Mouse (Mus musculus): ENCODE data around the gene Slc29a2.

Gene Slc29a2

DNA sequence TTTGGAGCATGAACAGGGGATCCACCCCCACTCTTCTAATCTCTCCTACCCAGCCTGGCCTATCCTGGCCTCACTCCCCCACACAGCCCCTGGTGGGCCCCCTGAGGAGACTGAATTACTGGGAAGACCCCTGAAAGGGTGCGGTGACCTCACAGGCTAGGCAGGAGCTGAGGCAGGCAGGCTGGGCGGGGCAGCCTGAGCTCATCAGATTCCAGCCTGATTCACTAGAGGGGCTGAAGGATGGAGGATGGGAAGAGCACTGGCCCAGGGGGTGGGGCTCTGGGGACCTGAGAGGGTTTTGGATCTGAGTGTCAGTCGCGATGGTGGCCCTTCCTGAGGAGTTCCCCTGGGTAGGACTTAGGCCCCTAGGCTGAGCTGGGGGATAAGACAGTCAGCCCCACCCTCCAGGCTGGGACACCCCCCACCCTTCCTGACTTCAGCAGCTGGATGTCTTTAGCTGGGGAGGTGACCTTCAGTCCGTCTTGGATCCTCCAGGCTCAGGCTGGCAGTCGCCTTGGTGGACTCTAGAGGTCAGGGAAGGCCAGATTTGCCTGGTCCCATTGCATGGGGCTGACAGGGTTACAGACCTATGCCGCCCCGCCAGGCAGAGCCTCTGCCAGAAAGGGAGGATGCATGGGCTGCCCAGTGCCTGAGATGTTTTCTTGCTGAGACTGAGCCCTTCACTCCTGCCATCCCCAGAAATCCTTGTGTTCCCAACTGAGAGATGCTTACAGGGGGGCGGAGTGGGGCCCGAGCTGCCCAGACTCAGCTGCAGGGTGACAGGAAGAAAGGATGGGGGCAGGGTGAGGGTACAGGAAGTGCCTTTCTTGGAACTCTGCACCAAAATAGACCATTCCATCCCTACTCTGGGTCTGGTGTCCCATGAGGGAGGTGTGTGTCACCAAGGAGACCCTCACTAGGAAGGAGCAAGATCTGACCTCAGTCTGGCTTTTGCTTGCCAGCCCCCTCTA, 35.4 kb downstream of the Slc29a2 start:
- no peak for DNase-seq

GRCm38 (mm10) chr19:5060365-5061330, 37.0 kb downstream of the Slc29a2 start:
- DNase-seq: no peak

DNA sequence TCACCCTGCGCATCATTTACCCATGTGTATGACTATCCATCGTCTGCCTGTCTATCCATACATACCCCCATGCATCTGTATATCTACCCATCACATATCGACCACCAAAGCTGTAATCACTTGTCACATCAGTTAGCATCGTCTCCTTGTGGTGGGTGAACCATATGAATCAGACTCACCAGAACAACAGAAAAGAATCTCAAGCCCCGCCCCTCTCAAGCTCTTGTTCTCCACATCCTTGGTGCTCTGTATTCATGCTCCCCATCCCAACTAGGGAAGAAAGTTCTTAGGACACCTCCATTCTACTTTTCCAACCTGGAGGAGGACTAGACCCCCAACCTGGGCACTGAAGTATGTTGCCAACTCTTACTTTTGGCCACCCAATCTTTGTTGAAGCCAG, 38.4 kb downstream of the Slc29a2 start:
- no peak for DNase-seq

DNA sequence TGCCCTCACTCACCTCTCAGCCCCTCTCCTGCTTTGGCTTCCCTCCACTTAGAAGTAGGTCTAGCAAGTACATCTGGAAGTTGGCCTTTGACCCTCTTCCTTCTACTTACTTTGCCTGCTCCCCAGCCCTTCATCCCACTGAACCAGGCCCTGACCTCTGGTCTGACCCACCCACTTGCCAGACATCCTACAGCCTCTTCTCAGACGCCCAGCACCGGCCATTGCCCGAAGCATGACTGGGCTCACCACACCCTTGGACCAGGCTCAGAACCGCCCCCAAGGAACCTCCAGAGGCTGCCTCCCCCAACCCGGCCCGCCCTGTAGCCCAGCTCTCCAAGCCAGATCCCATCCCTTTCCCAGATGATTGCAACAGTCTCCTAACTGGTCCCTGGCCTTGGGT, 38.8 kb downstream of the Slc29a2 start:
- no peak for DNase-seq

GRCm38 (mm10) chr19:5065104-5065503, 41.4 kb downstream of the Slc29a2 start:
- DNase-seq: no peak

- DNase-seq: no peak
Measured at GRCm38 (mm10) chr19:5067040-5067799, 43.6 kb downstream of the Slc29a2 start.

DNA sequence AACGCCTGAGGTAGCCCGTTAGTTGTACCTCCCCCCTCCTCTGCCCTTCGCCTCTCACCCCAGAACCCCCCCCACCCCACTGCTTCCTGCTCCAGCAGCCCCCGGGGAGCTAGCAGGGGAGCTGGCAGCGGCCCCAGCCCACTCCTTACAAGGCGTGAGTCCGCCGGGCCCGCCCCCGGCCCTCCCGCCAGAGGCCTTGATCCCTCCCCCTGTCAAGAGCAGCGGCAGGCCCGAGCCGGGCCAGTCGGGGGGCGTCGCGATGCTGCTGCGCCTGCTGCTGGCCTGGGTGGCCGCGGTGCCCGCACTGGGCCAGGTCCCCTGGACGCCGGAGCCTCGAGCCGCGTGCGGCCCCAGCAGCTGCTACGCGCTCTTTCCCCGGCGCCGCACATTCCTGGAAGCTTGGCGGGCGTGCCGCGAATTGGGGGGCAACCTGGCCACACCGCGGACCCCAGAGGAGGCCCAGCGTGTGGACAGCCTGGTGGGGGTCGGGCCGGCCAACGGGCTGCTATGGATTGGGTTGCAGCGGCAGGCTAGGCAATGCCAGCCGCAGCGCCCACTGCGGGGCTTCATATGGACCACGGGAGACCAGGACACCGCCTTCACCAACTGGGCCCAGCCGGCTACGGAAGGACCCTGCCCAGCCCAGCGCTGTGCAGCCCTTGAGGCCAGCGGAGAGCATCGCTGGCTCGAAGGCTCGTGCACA, 44.4 kb downstream of the Slc29a2 start, which contains the start of gene Cd248:
TSS of gene Cd248 (plus strand) at position 212 of the 703 bp plus-strand sequence.
- no peak for DNase-seq

- DNase-seq: no peak
Measured at GRCm38 (mm10) chr19:5068570-5069234, 45.0 kb downstream of the Slc29a2 start.

DNA sequence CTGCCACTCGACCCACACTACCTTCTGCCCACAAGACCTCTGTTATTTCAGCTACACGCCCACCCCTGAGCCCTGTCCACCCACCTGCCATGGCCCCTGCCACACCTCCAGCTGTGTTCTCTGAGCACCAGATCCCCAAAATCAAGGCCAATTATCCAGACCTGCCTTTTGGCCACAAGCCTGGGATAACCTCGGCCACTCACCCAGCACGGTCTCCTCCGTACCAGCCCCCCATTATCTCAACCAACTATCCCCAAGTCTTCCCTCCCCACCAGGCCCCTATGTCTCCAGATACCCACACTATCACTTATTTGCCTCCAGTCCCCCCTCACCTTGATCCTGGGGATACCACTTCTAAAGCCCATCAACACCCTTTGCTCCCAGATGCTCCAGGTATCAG, 45.8 kb downstream of the Slc29a2 start:
- DNase-seq: no peak

GRCm38 (mm10) chr19:5069978-5070377, 46.3 kb downstream of the Slc29a2 start:
- DNase-seq: no peak

- DNase-seq: no peak
Measured at GRCm38 (mm10) chr19:5071077-5071476, 47.4 kb downstream of the Slc29a2 start.

DNA sequence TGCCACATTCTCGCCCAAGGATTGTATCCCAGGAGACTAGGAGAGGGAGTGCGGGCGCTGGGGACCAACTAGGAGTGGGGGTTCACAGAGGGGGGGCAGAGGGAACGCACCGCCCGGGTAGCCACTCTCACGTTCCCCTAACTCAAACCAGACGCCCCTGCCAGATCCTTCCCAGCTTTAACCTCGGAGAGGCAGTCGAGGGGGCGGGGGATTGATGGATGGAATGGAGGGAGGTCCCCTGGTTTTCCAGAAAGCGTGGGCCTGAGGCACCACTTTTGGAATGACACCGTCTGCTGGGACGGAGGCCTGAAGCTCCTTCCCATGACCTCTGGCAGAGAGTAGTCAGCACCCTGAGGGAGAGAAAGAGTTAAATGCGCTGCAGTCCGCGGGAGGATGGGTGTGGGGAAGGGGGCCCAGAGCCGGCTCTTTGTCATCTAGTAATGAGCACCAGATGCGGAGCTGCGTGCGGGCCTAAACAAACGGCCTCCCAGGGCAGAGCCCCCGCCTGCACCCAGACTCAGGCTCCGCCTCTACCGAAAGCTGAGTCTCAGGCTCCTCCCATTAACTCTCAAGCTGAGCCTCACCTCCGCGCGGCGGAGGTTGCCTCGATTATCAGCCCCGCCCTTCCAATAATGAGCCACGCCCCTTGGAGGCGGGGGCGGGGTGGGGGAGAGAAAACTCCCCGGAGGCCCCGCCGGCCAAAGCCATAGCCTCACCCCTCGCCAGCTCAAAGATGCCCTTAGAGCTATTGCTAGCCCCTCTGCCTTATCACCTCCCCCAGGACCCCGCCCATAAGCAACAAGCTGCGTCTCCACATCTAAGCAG, 48.1 kb downstream of the Slc29a2 start:
- peak; percentile 54 to 68 for DNase-seq

DNA sequence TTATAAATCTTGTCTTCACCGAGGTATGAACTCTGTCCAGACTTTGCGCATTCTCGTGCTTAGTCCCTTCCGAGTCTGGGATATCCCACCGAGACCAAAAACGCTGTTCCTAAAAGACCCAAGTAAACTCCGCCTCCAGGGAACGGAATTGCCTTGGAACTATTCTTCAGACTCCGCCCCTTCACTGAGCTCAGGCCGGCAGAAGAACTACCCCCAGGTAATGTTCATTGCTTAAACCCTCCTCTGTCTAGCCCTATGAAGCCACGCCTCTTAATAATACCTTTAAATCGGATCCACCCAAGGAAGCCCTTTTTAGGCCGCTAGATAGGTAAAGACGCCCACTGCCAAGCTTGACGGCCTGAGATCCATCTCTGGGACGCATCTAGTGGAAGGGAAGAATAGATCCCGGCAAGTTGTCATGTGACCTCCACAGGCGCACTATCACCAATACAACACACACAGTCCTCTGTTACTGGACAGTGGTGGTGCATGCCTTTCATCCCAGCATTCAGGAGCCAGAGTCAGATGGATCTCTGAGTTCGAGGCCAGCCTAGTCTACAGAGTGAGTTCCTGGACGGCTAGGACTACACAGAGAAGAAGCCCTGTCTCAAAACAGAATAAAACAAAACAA, 48.8 kb downstream of the Slc29a2 start:
- no peak for DNase-seq

GRCm38 (mm10) chr19:5073028-5073427, 49.4 kb downstream of the Slc29a2 start:
- DNase-seq: peak in 1 of 2 experiments; percentile 65

DNA sequence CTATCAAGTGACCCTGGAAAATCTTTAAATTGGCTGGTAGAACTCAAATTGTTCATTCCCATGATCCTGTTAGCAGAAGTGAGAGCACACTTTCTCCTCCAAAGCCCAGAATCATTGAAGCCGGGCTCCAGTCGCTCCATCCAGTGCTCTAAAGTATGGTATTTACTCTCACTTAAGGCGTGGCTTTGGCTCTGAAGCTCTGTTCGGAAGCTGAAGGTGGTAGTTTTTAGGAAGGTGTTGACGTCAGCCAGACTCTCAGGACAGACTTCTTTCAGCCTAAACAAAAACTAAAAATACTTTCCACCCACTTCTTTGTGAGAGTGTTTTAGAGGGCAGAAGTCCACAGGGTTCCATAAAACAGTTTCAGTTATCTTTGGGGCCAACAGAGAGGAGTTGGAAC, 49.9 kb downstream of the Slc29a2 start:
- no peak for DNase-seq

GRCm38 (mm10) chr19:5079279-5079678, 55.6 kb downstream of the Slc29a2 start:
- no peak for DNase-seq

Data from spleen, adult 18-20 months (tissue).